Mouse (Mus musculus): ENCODE results near the gene Dmac1. TPM values are rescaled to one million over a fixed set of nuclear protein-coding genes. Genes with fewer than 3 reads are reported as not detected.

Gene Dmac1
- total RNA-seq (2018; cell fraction: chromatin; rRNA removed): 10 to 100 TPM in 15 of 26 experiments, 1 to 10 TPM in 11; 2.7 to 30.9 (median 11.9) TPM
- 100 to 1,000 TPM in 13 of 26 experiments, 10 to 100 TPM in 13; 75.5 to 134 (median 99.1) TPM for total RNA-seq (2018; cell fraction: cytosol; rRNA removed)
- total RNA-seq (2018; cell fraction: nucleus; rRNA removed): 10 to 100 TPM; 12.5 to 78.0 (median 42.8) TPM
- polyA plus RNA-seq (2018): 73.9 to 109 TPM (median 107 TPM) in 3 replicates

DNA sequence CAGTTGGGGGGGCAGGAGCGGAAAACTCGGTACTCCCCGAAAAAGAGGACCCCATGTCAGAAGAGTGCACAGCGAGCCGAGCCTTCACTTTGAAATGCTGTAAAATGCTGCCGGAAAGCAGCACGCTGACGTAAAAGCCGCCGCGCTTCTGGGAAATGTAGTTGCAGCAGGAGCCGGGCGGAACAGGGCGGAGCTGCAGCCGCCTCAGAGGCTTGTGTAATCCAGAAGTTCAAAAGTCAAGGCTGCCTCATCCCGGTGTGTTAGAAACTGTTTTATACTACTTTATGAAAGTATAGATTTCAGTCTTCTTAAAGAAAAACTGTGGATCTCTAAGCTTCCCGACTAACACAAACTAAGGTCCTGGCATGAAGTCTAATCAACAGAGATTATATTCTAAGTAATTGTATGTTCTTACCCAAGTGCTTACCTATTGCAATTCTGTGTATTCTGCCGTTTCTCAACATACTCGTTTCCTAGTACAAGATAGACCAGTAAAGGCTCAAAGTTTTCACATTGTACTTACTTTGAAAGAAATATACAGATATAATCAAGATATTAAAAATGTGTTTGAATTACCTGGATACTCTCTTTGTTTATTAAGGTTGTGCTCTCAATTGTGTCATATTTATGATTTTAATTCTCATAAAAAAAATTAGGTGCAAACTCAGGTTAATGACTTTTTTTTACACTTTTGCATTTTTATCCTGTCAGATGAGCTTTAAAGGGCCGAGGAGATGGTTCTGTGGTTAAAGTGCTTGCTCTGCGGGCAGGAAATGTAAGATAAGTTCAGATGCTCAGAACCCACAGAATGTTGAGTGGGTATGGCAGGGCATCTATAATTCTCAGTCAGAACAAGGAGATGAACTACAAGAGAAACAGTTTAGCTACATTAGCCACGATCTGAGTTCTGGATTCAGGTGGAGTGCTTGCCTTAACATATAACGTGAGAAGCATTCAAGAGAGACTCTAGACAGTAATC is at the start of gene Dmac1:
Gene Dmac1 (minus strand): TSS at position 109 of the 979 bp plus-strand sequence.
- no peaks in the 10 kb centered on the region for H3K36me3 ChIP-seq (ENCODE audit: inconsistent target)
- peaks cover 20% of the 10 kb centered on the region for H3K79me2 ChIP-seq (ENCODE audit: inconsistent target)
- peak within 1 kb of the TSS; percentile 70 for H3K27ac ChIP-seq
- 11% methylated on average over 23 of the region's 23 CpGs for WGBS (ENCODE audit: missing documents)
- H3K4me3 ChIP-seq (ENCODE audit: inconsistent target): peak within 1 kb of the TSS; percentile 79

DNA sequence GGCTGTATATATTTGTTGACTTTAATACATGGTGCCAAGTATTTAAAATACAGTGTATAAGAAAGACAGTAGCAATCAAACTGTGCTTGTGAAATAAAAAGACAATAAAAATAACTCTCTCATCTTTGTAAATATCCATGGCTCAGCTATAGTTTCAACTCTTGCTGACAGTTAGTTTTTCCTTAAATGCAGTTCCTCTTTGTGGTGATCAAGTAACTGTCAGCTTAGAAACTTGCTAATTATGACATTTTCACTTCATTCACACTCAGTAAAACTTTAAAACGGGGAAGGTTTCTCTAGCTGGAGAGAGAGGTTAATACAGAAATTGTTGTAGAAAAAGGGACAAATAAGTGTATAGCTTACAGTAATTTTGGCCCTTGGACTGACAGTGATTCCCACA is 37.3 kb upstream of the Dmac1 start:
- Histone ChIP-seq H3K79me2 (ENCODE audit: inconsistent target) (no peaks in the 10 kb centered on the region), H3K36me3 (ENCODE audit: inconsistent target) (no peaks in the 10 kb centered on the region), H3K27ac (peak overlapping the region; percentile 91), H3K4me3 (ENCODE audit: inconsistent target) (no peak overlapping the region)
- WGBS (ENCODE audit: missing documents): 0% methylated on average over 1 of the region's 1 CpGs

DNA sequence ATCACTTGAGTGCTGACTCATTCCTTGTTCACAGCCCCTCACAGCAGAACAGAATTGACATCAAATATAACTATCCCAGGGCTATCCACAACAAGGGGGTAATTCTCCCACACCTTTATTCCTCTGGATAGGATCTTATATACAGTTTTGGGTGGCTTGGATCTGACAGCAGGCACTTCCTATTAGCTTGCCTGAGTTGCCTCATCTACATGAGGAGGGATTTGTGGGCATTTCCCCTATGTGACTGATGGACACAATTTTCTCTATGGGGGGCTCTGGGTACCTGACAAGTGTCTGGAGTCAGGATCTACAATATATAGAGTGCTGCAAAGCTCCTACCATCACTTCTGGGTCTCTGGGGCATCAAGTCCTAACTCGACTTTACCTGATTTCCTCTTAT is 36.9 kb upstream of the Dmac1 start:
- no peaks in the 10 kb centered on the region for H3K36me3 ChIP-seq (ENCODE audit: inconsistent target)
- peak overlapping the region; percentile 91 for H3K27ac ChIP-seq
- H3K79me2 ChIP-seq (ENCODE audit: inconsistent target): no peaks in the 10 kb centered on the region
- WGBS (ENCODE audit: missing documents): 29% methylated on average over 1 of the region's 1 CpGs
- H3K4me3 ChIP-seq (ENCODE audit: inconsistent target): no peak overlapping the region

DNA sequence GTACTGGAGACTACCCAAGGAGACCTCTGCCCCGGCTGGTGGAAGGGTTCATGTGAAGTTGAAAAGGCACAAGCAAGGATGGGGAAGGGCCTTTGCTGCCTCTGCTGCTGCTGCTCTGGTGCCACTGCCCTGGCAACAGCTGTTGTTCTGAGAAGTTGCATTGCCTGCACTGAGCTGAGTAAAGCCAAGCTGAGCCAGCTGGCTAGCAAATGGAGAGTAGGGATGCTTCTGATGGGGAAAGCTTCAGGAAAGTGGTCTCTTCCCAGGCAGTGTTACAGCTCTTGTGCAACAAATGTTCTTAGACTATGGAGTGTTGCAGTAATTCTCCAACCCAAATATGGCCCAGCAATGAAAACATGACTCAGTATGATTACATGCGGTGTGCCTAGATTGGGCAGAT is 33.8 kb upstream of the Dmac1 start:
- no peaks in the 10 kb centered on the region for H3K79me2 ChIP-seq (ENCODE audit: inconsistent target)
- no peak overlapping the region for H3K4me3 ChIP-seq (ENCODE audit: inconsistent target)
- WGBS (ENCODE audit: missing documents): 92% methylated on average over 2 of the region's 2 CpGs
- no peaks in the 10 kb centered on the region for H3K36me3 ChIP-seq (ENCODE audit: inconsistent target)
- no peak overlapping the region for H3K27ac ChIP-seq

DNA sequence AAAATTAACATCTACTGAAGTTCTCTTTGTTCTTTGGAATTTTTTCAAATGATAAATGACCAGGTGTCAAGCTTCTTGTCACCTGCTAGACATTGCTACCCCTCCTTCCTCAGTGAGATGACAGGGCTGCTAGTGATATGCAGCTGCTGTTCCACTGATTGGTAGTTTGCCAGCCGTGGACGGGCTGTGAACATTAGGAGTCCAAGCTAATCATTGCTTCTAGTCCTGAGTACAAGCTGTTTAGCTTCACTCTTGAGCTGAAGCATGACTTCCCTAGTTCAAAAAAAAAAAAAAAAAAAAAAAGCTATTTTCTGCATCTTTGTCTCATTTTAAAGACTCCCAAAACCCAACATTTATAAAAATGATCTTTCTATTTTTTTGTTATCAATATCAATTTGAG is 33.2 kb upstream of the Dmac1 start:
- whole genome bisulfite sequencing (ENCODE audit: missing documents): 96% methylated on average over 2 of the region's 2 CpGs
- Histone ChIP-seq H3K79me2 (ENCODE audit: inconsistent target) (no peaks in the 10 kb centered on the region), H3K4me3 (ENCODE audit: inconsistent target) (no peak overlapping the region), H3K36me3 (ENCODE audit: inconsistent target) (no peaks in the 10 kb centered on the region), H3K27ac (no peak overlapping the region)

DNA sequence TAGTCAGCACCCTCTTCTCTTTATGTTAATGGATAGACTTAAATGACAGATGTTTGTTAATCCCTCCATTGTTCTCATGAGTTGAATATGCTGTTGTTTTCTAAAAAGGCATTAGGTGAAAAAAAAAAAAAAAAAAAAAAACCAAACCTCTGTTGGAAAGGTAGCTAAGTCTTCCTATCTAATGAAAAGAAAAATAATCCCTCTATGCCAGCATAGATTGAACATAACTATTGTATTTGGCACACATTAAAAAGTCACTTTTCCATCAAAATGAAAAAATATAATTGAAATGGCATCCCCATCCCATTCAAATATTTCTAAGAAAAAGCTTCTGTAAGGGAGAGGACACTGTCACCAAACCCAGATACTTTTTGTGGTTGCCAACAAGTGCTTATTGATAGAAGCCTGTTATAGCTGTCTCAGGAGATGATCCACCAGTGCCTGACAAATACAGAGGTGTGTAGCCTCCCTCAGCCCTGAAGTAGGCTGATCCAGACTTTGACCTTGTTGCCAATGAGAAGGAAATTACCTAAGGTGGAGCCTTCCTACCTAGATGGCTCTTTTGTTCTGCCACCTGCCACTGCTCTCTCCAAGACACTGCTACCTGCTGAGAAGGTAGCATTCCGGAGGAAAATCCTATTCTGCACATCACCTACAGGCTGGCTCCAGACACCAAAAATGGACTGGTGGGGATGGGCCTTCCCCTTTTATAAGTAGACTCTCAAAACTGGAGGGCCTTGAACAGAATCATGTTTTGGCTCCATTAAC is 22.3 kb upstream of the Dmac1 start:
- Histone ChIP-seq H3K36me3 (ENCODE audit: inconsistent target) (no peaks in the 10 kb centered on the region), H3K27ac (no peak overlapping the region), H3K4me3 (ENCODE audit: inconsistent target) (no peak overlapping the region), H3K79me2 (ENCODE audit: inconsistent target) (no peaks in the 10 kb centered on the region)
- 95% methylated on average over 1 of the region's 1 CpGs for WGBS (ENCODE audit: missing documents)

DNA sequence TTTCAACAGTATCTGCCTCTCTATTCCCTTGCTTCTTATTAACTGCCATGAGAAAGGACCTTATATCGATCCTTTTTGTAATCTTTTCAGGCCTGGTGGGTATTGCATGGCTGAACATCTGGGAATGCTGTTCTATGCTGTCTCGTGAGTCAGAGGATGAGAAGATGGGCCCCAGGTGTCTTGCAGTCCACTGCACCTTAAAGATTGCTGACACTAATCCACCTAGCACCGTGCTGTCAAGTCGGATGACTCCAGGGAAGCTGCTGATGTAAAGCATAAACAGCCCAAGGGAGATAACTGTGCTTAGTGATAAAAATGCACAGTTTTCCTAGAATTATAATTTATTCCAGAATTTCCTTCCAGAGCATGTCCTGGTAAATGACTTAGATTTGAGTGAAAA is 14.2 kb upstream of the Dmac1 start:
- Histone ChIP-seq H3K4me3 (ENCODE audit: inconsistent target) (no peak overlapping the region), H3K27ac (no peak overlapping the region), H3K79me2 (ENCODE audit: inconsistent target) (no peaks in the 10 kb centered on the region), H3K36me3 (ENCODE audit: inconsistent target) (no peaks in the 10 kb centered on the region)
- 91% methylated on average over 4 of the region's 4 CpGs for WGBS (ENCODE audit: missing documents)

DNA sequence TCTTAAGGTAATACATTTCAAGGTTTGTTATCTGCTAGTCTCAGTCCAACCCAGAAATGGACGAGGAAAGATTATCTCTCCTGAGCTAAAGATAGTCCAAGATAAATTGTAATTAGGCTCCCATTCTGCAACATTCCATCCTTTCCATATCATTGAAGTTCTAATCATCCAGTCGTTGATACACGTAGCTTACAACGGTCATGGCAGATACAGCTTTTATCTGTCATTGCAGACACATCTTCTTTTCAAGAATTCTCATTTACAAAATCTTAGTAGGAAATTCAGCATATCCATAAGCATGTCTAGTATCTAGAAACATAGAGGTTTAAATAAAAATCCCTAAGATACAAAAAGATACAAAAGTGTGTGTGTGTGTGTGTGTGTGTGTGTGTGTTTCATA is 13.0 kb upstream of the Dmac1 start:
- no peaks in the 10 kb centered on the region for H3K36me3 ChIP-seq (ENCODE audit: inconsistent target)
- 98% methylated on average over 4 of the region's 4 CpGs for WGBS (ENCODE audit: missing documents)
- no peak overlapping the region for H3K27ac ChIP-seq
- H3K4me3 ChIP-seq (ENCODE audit: inconsistent target): no peak overlapping the region
- H3K79me2 ChIP-seq (ENCODE audit: inconsistent target): no peaks in the 10 kb centered on the region

DNA sequence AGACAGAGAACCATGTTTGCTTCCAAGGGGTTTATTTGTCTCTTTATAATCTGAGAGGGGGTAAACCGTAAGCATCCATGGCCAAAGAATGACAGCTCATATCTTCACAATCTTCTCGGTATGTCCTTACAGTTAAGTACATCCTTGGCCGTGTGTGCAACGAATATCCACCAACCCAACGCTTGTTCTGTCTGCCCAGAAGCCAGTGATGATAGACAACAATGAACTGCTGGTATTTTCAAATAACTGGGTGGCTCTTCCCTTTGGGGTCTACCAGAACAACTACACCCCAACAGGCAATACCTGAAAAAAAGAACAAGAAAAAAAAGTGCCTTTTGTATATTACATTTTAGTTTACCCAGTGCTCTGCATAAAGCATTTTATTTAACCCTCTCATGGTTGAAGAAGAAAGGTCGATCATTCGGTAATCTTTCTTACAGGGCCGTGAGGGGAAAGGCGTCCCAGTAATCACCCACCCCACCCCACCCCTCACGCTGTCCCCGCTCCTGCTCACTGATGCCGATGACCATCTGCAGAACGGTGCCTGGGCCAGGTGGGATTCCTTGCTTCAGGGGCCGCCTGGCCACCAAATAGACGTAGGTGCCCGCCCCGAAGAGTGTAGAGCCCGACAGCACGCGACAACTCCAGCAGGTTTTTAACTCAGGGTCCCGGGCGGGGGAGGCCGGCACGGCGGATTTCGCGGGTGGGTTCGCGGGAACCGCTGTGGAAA is 473 bp downstream of the Dmac1 start:
- peaks cover 20% of the 10 kb centered on the region for H3K79me2 ChIP-seq (ENCODE audit: inconsistent target)
- 8% methylated on average over 30 of the region's 30 CpGs for WGBS (ENCODE audit: missing documents)
- no peaks in the 10 kb centered on the region for H3K36me3 ChIP-seq (ENCODE audit: inconsistent target)
- peak overlapping the region; percentile 79 for H3K4me3 ChIP-seq (ENCODE audit: inconsistent target)
- peak overlapping the region; percentile 70 for H3K27ac ChIP-seq

DNA sequence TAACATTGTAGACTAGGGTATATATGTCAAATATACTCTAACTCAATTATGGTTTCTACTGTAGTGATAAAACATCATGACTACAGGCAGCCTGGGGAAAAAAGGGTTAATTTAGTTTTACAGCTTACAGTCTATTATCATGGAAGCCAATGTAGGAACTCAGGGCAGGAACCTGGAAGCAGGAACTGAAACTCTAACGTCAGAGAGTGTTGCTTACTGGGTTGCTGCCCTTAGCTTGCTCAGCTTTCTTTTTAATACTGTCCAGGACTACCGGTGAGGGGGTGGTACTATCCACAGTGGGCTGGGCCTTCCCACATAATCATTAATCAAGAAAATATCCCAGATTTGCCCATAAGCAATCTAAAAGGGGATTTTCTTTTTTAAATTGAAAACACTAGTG is 2.4 kb downstream of the Dmac1 start:
- WGBS (ENCODE audit: missing documents): 6% methylated on average over 2 of the region's 2 CpGs
- no peaks in the 10 kb centered on the region for H3K36me3 ChIP-seq (ENCODE audit: inconsistent target)
- H3K79me2 ChIP-seq (ENCODE audit: inconsistent target): peaks cover 20% of the 10 kb centered on the region
- no peak overlapping the region for H3K27ac ChIP-seq
- no peak overlapping the region for H3K4me3 ChIP-seq (ENCODE audit: inconsistent target)

DNA sequence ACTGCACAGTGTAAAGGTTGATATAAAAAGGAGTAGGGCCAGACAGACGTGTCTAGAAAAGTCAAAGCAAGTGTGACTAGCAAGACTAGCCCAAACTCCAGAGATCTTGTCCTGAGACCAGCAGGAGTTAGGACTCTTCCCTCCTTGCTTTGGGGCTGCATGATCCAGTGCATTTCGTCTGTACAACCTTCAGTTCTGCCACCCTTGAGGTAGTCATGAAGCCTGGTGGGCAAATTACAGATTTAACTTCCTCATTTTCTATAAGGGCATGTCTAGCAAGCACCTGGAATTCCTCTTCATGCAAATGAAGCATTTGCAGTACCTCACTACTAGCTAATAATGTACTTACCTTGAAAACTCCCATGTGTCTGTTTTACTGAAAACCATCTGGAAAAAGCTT is 10.2 kb downstream of the Dmac1 start:
- WGBS (ENCODE audit: missing documents): 53% methylated on average over 2 of the region's 2 CpGs
- Histone ChIP-seq H3K36me3 (ENCODE audit: inconsistent target) (no peaks in the 10 kb centered on the region), H3K4me3 (ENCODE audit: inconsistent target) (no peak overlapping the region), H3K27ac (no peak overlapping the region), H3K79me2 (ENCODE audit: inconsistent target) (no peaks in the 10 kb centered on the region)

DNA sequence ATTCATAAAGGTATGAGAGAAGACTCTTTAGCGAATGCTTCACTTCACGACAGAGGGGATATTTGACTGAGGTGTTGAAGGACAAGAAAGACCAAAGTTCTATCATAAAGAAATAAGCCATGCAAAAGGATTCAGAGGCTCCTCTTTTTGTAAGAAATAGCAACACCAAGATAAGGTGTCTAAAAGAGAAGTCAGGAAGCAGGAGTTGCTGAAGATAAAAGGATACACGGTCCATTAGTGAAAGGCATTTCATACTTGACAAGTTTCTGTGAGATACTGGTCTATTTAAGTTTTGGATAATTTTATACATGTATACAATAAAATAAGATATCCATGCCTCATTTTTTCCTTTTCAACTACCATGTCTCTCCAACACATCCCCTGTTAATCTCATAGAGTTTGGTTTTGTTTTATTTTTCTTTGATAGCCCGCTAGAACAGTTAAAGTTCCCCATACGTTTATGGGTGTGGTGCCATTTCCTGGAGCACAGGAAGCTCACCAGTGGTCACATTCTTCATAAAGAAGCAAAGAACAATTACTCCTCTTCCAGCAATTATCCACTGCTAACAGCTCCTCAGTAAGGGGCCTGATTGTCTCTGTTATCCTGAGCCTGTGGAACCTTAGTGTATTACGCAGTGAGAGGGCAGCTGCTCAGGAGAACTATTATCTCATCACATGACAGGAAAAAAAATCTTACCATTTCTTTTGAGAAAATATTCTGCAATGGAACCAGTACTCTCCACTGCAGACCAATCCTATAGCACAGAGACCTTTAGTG is 11.1 kb downstream of the Dmac1 start:
- 69% methylated on average over 6 of the region's 6 CpGs for WGBS (ENCODE audit: missing documents)
- no peak overlapping the region for H3K4me3 ChIP-seq (ENCODE audit: inconsistent target)
- H3K79me2 ChIP-seq (ENCODE audit: inconsistent target): no peaks in the 10 kb centered on the region
- no peak overlapping the region for H3K27ac ChIP-seq
- no peaks in the 10 kb centered on the region for H3K36me3 ChIP-seq (ENCODE audit: inconsistent target)

DNA sequence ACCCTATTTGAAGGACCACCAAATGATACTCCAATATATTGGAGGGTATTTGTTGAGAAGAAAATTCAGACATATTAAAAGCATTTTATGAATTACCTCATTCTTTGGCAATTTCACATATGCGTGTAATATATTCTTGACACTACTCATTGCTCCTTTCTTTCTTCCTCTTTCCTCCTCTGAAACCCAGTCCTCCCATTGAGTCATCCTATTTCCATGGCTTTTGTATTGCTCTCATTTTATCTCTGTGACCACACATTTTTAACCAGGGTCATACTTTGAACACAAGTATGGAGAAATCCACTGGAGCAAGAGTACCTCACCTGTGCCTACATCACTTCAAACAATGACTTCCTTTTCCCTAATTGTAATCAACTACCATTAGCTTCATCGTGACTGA is 13.9 kb downstream of the Dmac1 start:
- H3K36me3 ChIP-seq (ENCODE audit: inconsistent target): no peaks in the 10 kb centered on the region
- no peaks in the 10 kb centered on the region for H3K79me2 ChIP-seq (ENCODE audit: inconsistent target)
- WGBS (ENCODE audit: missing documents): 53% methylated on average over 2 of the region's 2 CpGs
- no peak overlapping the region for H3K27ac ChIP-seq
- no peak overlapping the region for H3K4me3 ChIP-seq (ENCODE audit: inconsistent target)
